Mouse (Mus musculus) layer of hippocampus, adult 2 months (tissue): Measurements from ENCODE around the gene Setd5. TPM values are rescaled to one million over a fixed set of nuclear protein-coding genes. Genes with fewer than 3 reads are reported as not detected.

Source experiments
- DNase-seq, 2 experiments: peaks; one replicate each; pipeline ENCODE4 v3.0.0; 2022; ENCODE audit warnings: low spot score in 2 of 2
- H3K27ac ChIP-seq: fragments of 200-600 bp; 2 replicates; pipeline ENCODE4 v1.8.1; 2022
- H3K4me3 ChIP-seq: fragments of 200-600 bp; 2 replicates; pipeline ENCODE4 v1.8.1; 2022; ENCODE audit warnings: mild to moderate bottlenecking
- CTCF ChIP-seq: fragments of 200-600 bp; conservative IDR thresholded peaks from 2 replicates; pipeline ENCODE4 v1.8.1; 2022; ENCODE audit warnings: antibody characterized with exemption, mild to moderate bottlenecking, moderate library complexity
- total RNA-seq, 2 experiments: library from RNA; stranded (reverse); gene quantifications; 2 replicates each; pipeline ENCODE4 v1.2.3; 2021

Setd5 gene
- total RNA-seq, 2 experiments from 2014 or later: 110 to 113 TPM

GRCm38 (mm10) chr6:113065186-113065585, 12.0 kb upstream of the Setd5 start:
- H3K27ac ChIP-seq: no peak overlapping the region
- DNase-seq: no peak
- no peak for TF ChIP-seq CTCF
- H3K4me3 ChIP-seq: no peak overlapping the region

GRCm38 (mm10) chr6:113069154-113069553, 8.0 kb upstream of the Setd5 start:
- H3K27ac ChIP-seq: no peak overlapping the region
- no peak overlapping the region for H3K4me3 ChIP-seq
- no peak for DNase-seq
- TF ChIP-seq CTCF: no peak

GRCm38 (mm10) chr6:113075261-113075660, 1.9 kb upstream of the Setd5 start:
- DNase-seq: no peak
- no peak for TF ChIP-seq CTCF
- H3K27ac ChIP-seq: peak overlapping the region; percentile 98; the same call in 1 of the 2 replicates
- peak overlapping the region; percentile 68 for H3K4me3 ChIP-seq

- Histone ChIP-seq H3K4me3 (peak overlapping the region; percentile 68), H3K27ac (peak overlapping the region; percentile 98)
- peak; percentile 84 to 88 for DNase-seq
- TF ChIP-seq CTCF: peak; percentile 63
Observed at GRCm38 (mm10) chr6:113076012-113076685, 1.0 kb upstream of the Setd5 start.

- peak overlapping the region; percentile 98 for H3K27ac ChIP-seq
- TF ChIP-seq CTCF: no peak
- DNase-seq: peak in 1 of 2 experiments; percentile 12
Observed at GRCm38 (mm10) chr6:113077569-113078030, 435 bp downstream of the Setd5 start.

GRCm38 (mm10) chr6:113078031-113078721, 1.0 kb downstream of the Setd5 start:
- H3K4me3 ChIP-seq: peak overlapping the region; percentile 68
- DNase-seq: peak; percentile 20 to 33
- H3K27ac ChIP-seq: peak overlapping the region; percentile 98
- TF ChIP-seq CTCF: peak; percentile 23

More at GRCm38 (mm10) chr6:113077569-113078030, 435 bp downstream of the Setd5 start:
- H3K4me3 ChIP-seq: peak overlapping the region; percentile 68

GRCm38 (mm10) chr6:113079492-113079891, 2.3 kb downstream of the Setd5 start:
- Histone ChIP-seq H3K27ac (peak overlapping the region; percentile 98), H3K4me3 (peak overlapping the region; percentile 68)
- TF ChIP-seq CTCF: 0 out of 2 replicates have a peak, but pooled peaks have one; percentile 9
- peak in 1 of 2 experiments; percentile 18 for DNase-seq

GRCm38 (mm10) chr6:113082229-113082628, 5.1 kb downstream of the Setd5 start:
- H3K4me3 ChIP-seq: no peak overlapping the region; the same call in 1 of the 2 replicates
- DNase-seq: no peak

GRCm38 (mm10) chr6:113084590-113084989, 7.4 kb downstream of the Setd5 start:
- TF ChIP-seq CTCF: no peak
- Histone ChIP-seq H3K27ac (peak overlapping the region; percentile 63), H3K4me3 (no peak overlapping the region)
- no peak for DNase-seq

More at GRCm38 (mm10) chr6:113082229-113082628, 5.1 kb downstream of the Setd5 start:
- TF ChIP-seq CTCF: no peak
- H3K27ac ChIP-seq: peak overlapping the region; percentile 63; the same call in 1 of the 2 replicates

- Histone ChIP-seq H3K4me3 (no peak overlapping the region), H3K27ac (no peak overlapping the region)
- TF ChIP-seq CTCF: no peak
- no peak for DNase-seq
Observed at GRCm38 (mm10) chr6:113093206-113093605, 16.0 kb downstream of the Setd5 start.

- DNase-seq: no peak
- TF ChIP-seq CTCF: no peak
- H3K27ac ChIP-seq: no peak overlapping the region
Observed at GRCm38 (mm10) chr6:113095547-113095946, 18.4 kb downstream of the Setd5 start.

GRCm38 (mm10) chr6:113097662-113098061, 20.5 kb downstream of the Setd5 start:
- H3K27ac ChIP-seq: peak overlapping the region; percentile 81; the same call in 1 of the 2 replicates
- DNase-seq: no peak
- no peak overlapping the region for H3K4me3 ChIP-seq
- no peak for TF ChIP-seq CTCF

More at GRCm38 (mm10) chr6:113095547-113095946, 18.4 kb downstream of the Setd5 start:
- no peak overlapping the region for H3K4me3 ChIP-seq

GRCm38 (mm10) chr6:113099640-113100289, 22.6 kb downstream of the Setd5 start:
- Histone ChIP-seq H3K4me3 (peak overlapping the region; percentile 15; the same call in 1 of the 2 replicates), H3K27ac (peak overlapping the region; percentile 81)
- TF ChIP-seq CTCF: no peak
- peak; percentile 91 to 94 for DNase-seq
